Mouse (Mus musculus): ENCODE data around the gene Cisd1. TPM values are rescaled to one million over a fixed set of nuclear protein-coding genes. Genes with fewer than 3 reads are reported as not detected.

The Cisd1 gene
- polyA plus RNA-seq, 1 experiment from 2014 or later = 158 TPM

- ATAC-seq (replicated peaks; ENCODE audit: insufficient number of reproducible peaks, low FRiP score, low TSS enrichment) = peak; percentile 66
- Histone ChIP-seq H3K4me2 (peak overlapping the region; percentile 80), H3K9ac (ENCODE audit: low read depth, low read length) (peak overlapping the region; percentile 93), H3K27me3 (ENCODE audit: control insufficient read depth, insufficient read depth, low read length) (0 out of 2 replicates have a peak, but pooled peaks cover 3% of the 10 kb centered on the region), H3K27ac (ENCODE audit: low read depth, low read length) (no peak overlapping the region), H3K36me3 (ENCODE audit: control insufficient read depth, insufficient read depth, low read length) (0 out of 2 replicates have a peak, but pooled peaks cover 2% of the 10 kb centered on the region), H3K9me3 (replicated peaks; ENCODE audit: control insufficient read depth, low read length) (no peaks in the 10 kb centered on the region), H3K4me3 (ENCODE audit: low read depth, low read length) (peak overlapping the region; percentile 96), H3K4me1 (ENCODE audit: control insufficient read depth, insufficient read depth, low read length) (peaks cover 7% of the 10 kb centered on the region)
- WGBS (ENCODE audit: insufficient replicate concordance) = under 1% methylated on average over 32 of the region's 41 CpGs
Observed at GRCm38 (mm10) chr10:71284511-71285125, 60.1 kb downstream of the Cisd1 start.

- H3K4me3 ChIP-seq (ENCODE audit: low read depth, low read length) = peak overlapping the region; percentile 96
- 0 out of 2 replicates have a peak, but pooled peaks cover 3% of the 10 kb centered on the region for H3K27me3 ChIP-seq (ENCODE audit: control insufficient read depth, insufficient read depth, low read length)
- 0 out of 2 replicates have a peak, but pooled peaks cover 2% of the 10 kb centered on the region for H3K36me3 ChIP-seq (ENCODE audit: control insufficient read depth, insufficient read depth, low read length)
- peak overlapping the region; percentile 93 for H3K9ac ChIP-seq (ENCODE audit: low read depth, low read length)
- ATAC-seq (replicated peaks; ENCODE audit: insufficient number of reproducible peaks, low FRiP score, low TSS enrichment) = no peak
- no peaks in the 10 kb centered on the region for H3K9me3 ChIP-seq (replicated peaks; ENCODE audit: control insufficient read depth, low read length)
- peak overlapping the region; percentile 80 for H3K4me2 ChIP-seq
- H3K27ac ChIP-seq (ENCODE audit: low read depth, low read length) = no peak overlapping the region
- H3K4me1 ChIP-seq (ENCODE audit: control insufficient read depth, insufficient read depth, low read length) = peaks cover 7% of the 10 kb centered on the region
- WGBS (ENCODE audit: insufficient replicate concordance) = 17% methylated on average over 8 of the region's 8 CpGs
Observed at GRCm38 (mm10) chr10:71284131-71284510, 60.6 kb downstream of the Cisd1 start.

Other genes starting within 250 kb of the Cisd1 start
- 14.1 and 14.8 TPM in 2 replicates for gene Bicc1, start 185.3 kb downstream of the Cisd1 start, polyA plus RNA-seq (2014; fragmentation: Nextera tagmentation; extraction: Ambion mirVana)
- 62.6 and 67.5 TPM in 2 replicates for gene Tfam, start 106.7 kb downstream of the Cisd1 start, polyA plus RNA-seq (2014; fragmentation: Nextera tagmentation; extraction: Ambion mirVana)
- gene Ube2d1, start 59.7 kb downstream of the Cisd1 start, polyA plus RNA-seq (2014; fragmentation: Nextera tagmentation; extraction: Ambion mirVana) = 81.2 and 86.9 TPM in 2 replicates
- gene Ipmk, start 2.8 kb upstream of the Cisd1 start, polyA plus RNA-seq (2014; fragmentation: Nextera tagmentation; extraction: Ambion mirVana) = 9.3 and 9.7 TPM in 2 replicates